Mouse (Mus musculus): Measurements from ENCODE around the gene Tbc1d24. TPM values are rescaled to one million over a fixed set of nuclear protein-coding genes. Genes with fewer than 3 reads are reported as not detected.
A peak's percentile ranks its signal among the peaks of the same experiment; 100 is the strongest.

Tbc1d24 gene
- polyA plus RNA-seq, 1 experiment from 2014 or later, result 11.1 TPM

DNA sequence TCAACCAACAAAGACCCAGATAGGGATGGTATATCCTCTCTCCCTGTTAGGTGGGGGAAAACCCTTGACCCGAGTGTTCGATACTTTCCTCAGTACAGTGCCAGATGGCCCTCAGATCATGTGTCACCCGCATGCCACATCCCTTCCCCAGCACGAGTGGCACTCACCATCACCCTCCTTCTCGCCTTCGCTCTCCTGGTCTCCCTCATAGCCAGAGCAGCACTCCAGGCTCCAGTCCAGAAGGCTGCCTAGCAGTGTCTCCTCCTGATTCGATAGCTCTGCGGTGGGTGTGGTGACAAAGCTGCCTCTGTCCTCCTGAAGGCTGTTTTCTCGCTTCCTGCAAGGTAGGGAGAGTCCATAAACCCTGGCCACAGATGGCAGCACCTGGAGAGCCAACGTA is 19.4 kb upstream of the Tbc1d24 start:
- no peak overlapping the region for H3K4me2 ChIP-seq
- ATAC-seq, result no peak
- H3K27ac ChIP-seq, result peak overlapping the region; percentile 97
- peaks cover 80% of the 10 kb centered on the region for H3K36me3 ChIP-seq
- no peaks in the 10 kb centered on the region for H3K9me3 ChIP-seq (replicated peaks)
- no peaks in the 10 kb centered on the region for H3K27me3 ChIP-seq (replicated peaks)
- H3K4me3 ChIP-seq, result no peak overlapping the region
- H3K4me1 ChIP-seq, result peaks cover 79% of the 10 kb centered on the region
- peak overlapping the region; percentile 57; the same call in 1 of the 2 replicates for H3K9ac ChIP-seq
- 90% methylated on average over 10 of the region's 10 CpGs for WGBS (ENCODE audit: insufficient replicate concordance)

DNA sequence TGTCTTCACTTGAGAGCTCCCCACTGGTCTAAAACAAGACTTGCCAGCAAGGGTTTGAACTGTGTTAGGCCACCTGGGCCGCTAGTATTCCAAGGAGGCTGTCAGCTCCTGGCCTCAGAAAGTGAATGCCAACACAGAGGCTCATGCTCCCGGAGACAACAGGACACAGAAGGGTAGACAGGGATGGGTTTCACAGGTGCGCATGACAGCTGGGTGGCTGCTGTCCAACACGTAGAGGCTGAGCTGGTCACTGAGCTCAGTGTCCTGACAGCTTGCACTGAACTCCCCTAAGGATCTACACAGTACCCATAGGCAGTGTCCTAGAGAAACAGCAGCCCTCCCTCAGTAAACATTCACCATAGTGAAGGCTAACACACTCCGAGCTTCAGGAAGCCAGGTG is 18.2 kb upstream of the Tbc1d24 start:
- H3K27me3 ChIP-seq (replicated peaks), result no peaks in the 10 kb centered on the region
- H3K27ac ChIP-seq, result peak overlapping the region; percentile 97
- WGBS (ENCODE audit: insufficient replicate concordance), result 88% methylated on average over 5 of the region's 5 CpGs
- no peak overlapping the region for H3K4me3 ChIP-seq
- H3K9ac ChIP-seq, result no peak overlapping the region; the same call in 1 of the 2 replicates
- H3K4me1 ChIP-seq, result peaks cover 89% of the 10 kb centered on the region
- peaks cover 79% of the 10 kb centered on the region for H3K36me3 ChIP-seq
- no peaks in the 10 kb centered on the region for H3K9me3 ChIP-seq (replicated peaks)
- no peak overlapping the region for H3K4me2 ChIP-seq
- no peak for ATAC-seq

DNA sequence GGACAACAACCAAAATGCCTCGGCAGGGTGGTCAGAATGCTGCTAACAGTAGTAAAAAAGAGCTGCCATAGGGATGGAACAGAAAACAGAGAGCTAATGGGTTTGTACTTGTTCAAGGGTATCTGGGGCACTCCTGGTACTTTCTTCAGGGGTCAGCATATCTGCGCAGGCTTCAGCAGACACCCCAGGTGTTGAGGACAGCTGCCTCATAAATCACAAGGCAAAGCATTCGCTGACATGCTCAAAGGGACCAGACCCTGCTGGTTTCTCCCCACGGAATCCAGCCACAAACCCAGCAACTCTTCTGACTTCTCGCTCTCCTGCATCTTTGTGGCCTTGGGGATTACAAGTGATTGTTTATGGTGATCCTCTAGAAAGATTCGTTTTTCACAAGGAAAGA is 17.3 kb upstream of the Tbc1d24 start:
- no peak overlapping the region for H3K4me3 ChIP-seq
- H3K9ac ChIP-seq, result no peak overlapping the region
- peaks cover 89% of the 10 kb centered on the region for H3K4me1 ChIP-seq
- no peak overlapping the region for H3K4me2 ChIP-seq
- no peak for ATAC-seq
- peaks cover 79% of the 10 kb centered on the region for H3K36me3 ChIP-seq
- no peaks in the 10 kb centered on the region for H3K9me3 ChIP-seq (replicated peaks)
- H3K27me3 ChIP-seq (replicated peaks), result no peaks in the 10 kb centered on the region
- WGBS (ENCODE audit: insufficient replicate concordance), result 82% methylated on average over 6 of the region's 6 CpGs
- peak overlapping the region; percentile 91 for H3K27ac ChIP-seq

DNA sequence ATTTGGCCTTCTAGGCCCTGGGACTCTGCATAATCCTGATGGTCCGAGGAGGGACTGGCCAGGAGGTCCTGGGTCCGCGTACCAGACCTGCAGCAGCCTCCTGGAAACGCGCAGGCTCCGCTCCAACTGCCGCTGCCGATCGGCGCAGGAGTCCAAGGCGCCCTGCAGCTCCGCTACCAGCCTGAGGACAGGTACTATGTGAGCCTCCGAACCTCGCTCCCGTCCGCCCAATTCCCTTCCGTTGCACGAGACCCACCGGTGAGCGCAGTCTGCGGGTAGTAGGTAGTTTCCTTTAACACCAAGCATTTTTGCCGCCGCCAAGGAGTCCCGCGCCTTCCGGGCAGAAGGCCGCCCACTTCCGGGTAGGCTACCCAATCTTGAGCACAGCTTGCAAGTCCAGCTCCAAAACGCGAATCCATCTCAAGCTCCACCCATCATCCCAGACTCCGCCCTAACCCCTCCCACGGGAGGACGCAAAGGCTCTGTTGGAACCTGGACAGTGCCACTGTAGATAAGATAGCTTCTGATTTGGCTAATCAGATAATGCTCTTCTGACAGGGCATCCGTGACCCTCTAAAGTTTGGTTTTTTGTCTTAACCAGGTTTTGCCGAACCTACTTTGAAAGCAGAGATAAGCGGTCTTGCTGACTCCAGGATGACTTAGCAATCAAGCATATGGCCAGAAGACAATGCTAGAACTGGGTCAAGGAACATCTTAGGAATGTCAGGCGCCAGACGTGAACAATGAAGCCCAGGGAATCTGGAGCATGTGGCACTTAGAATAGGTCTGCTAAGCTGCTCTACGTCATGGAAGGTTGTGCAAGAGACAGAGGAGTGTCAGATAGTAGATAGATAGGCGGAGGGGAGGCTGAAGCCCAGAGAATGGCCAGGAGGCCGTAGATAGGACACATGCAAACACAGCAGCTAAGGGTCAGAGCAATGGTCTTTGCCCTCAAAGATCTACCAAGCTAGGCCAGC is 15.4 kb upstream of the Tbc1d24 start, which contains the start of gene Tedc2:
Gene Tedc2 (minus strand): TSS at position 417 of the 977 bp plus-strand sequence.
- peaks cover 79% of the 10 kb centered on the region for H3K36me3 ChIP-seq

DNA sequence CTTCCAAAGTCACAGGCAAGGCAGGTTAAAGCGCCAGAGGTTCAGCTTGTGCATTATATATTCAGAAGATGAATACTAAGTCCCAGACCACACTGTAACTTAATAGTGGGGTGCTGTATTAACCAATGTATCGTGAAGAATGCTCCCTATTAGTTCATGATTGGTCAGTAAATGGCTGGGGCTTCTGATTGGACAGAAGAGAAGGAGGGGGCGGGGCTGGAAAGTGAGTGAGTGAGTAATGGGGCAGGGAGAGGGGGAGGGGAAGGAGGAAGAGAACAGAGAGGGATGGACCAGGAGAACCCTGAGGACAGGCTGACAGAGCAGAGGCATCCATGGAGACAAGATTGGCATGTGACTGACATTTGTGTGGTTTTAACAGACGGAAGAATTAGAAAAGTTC is 11.5 kb upstream of the Tbc1d24 start:
- peaks cover 71% of the 10 kb centered on the region for H3K4me1 ChIP-seq
- WGBS (ENCODE audit: insufficient replicate concordance), result 78% methylated on average over 4 of the region's 4 CpGs
- H3K27me3 ChIP-seq (replicated peaks), result peaks cover 21% of the 10 kb centered on the region
- H3K27ac ChIP-seq, result no peak overlapping the region
- ATAC-seq, result no peak
- H3K36me3 ChIP-seq, result peaks cover 55% of the 10 kb centered on the region
- no peak overlapping the region for H3K4me2 ChIP-seq
- no peak overlapping the region for H3K4me3 ChIP-seq
- H3K9me3 ChIP-seq (replicated peaks), result no peaks in the 10 kb centered on the region
- no peak overlapping the region for H3K9ac ChIP-seq

More for the DNA sequence above, 15.4 kb upstream of the Tbc1d24 start, which contains the start of gene Tedc2:
- ATAC-seq, result peak; percentile 90
- Histone ChIP-seq H3K4me1 (peaks cover 81% of the 10 kb centered on the region), H3K4me3 (peak within 1 kb of the TSS; percentile 89), H3K4me2 (peak within 1 kb of the TSS; percentile 92), H3K9ac (peak within 1 kb of the TSS; percentile 89), H3K9me3 (replicated peaks) (no peaks in the 10 kb centered on the region), H3K27ac (peak within 1 kb of the TSS; percentile 91), H3K27me3 (replicated peaks) (no peaks in the 10 kb centered on the region)
- WGBS (ENCODE audit: insufficient replicate concordance), result 2% methylated on average over 41 of the region's 41 CpGs

DNA sequence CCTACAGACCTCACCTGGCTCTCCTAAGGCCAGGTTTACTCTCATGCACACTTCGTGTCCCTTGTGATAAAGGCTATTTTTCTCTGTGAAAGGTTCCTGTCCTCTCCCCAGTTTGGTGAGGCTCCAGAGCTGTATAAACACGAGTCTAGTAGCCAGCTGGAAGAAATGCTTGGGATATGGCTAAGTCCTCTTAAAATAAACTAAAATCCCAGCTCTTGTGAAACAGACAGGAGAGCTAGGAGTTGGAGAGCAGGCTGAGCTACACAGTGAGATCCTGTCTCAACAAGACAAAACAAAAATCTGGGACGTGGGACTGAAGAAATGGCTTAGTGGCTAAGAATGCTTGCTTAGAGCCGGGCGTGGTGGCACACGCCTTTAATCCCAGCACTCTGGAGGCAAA is 7.8 kb upstream of the Tbc1d24 start:
- no peak overlapping the region for H3K4me3 ChIP-seq
- WGBS (ENCODE audit: insufficient replicate concordance), result 71% methylated on average over 6 of the region's 6 CpGs
- H3K4me1 ChIP-seq, result peaks cover 76% of the 10 kb centered on the region
- peaks cover 42% of the 10 kb centered on the region for H3K27me3 ChIP-seq (replicated peaks)
- H3K9me3 ChIP-seq (replicated peaks), result no peaks in the 10 kb centered on the region
- H3K36me3 ChIP-seq, result peaks cover 40% of the 10 kb centered on the region
- H3K27ac ChIP-seq, result no peak overlapping the region; the same call in 1 of the 2 replicates
- no peak for ATAC-seq
- H3K4me2 ChIP-seq, result no peak overlapping the region
- H3K9ac ChIP-seq, result no peak overlapping the region

DNA sequence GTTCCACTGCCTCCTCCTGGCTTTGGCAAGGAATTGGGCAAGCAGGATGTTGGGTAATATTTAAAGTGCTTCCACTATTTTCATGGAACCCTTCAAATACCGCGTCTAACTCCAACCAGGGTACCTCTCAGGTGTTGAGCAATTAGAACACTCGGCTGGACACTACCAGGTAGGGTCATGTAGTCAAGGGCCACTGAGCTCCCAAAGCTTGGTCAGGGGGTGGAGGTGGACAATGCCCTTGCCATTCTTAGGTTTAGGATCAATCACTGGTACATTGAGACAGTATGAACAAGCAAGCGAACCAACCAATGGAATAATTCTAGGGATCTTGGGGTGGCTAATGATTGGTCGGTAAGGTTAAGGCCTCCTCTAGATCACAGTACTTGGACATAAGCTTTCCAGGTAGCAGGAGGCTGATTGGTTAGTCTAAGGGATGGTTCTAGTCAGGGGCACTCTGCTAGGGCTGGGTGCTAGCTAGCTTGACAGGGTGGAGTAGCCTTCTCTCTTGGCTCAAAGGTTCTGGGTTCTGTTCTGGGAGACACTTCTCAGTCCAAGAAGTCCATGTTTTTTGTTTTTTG is 7.2 kb upstream of the Tbc1d24 start:
- WGBS (ENCODE audit: insufficient replicate concordance), result 34% methylated on average over 5 of the region's 5 CpGs
- H3K9me3 ChIP-seq (replicated peaks), result no peaks in the 10 kb centered on the region
- H3K36me3 ChIP-seq, result peaks cover 33% of the 10 kb centered on the region
- H3K27ac ChIP-seq, result peak overlapping the region; percentile 21; the same call in 1 of the 2 replicates
- H3K4me2 ChIP-seq, result peak overlapping the region; percentile 87
- peaks cover 77% of the 10 kb centered on the region for H3K4me1 ChIP-seq
- peaks cover 47% of the 10 kb centered on the region for H3K27me3 ChIP-seq (replicated peaks)
- ATAC-seq, result no peak
- H3K9ac ChIP-seq, result no peak overlapping the region
- peak overlapping the region; percentile 54 for H3K4me3 ChIP-seq

DNA sequence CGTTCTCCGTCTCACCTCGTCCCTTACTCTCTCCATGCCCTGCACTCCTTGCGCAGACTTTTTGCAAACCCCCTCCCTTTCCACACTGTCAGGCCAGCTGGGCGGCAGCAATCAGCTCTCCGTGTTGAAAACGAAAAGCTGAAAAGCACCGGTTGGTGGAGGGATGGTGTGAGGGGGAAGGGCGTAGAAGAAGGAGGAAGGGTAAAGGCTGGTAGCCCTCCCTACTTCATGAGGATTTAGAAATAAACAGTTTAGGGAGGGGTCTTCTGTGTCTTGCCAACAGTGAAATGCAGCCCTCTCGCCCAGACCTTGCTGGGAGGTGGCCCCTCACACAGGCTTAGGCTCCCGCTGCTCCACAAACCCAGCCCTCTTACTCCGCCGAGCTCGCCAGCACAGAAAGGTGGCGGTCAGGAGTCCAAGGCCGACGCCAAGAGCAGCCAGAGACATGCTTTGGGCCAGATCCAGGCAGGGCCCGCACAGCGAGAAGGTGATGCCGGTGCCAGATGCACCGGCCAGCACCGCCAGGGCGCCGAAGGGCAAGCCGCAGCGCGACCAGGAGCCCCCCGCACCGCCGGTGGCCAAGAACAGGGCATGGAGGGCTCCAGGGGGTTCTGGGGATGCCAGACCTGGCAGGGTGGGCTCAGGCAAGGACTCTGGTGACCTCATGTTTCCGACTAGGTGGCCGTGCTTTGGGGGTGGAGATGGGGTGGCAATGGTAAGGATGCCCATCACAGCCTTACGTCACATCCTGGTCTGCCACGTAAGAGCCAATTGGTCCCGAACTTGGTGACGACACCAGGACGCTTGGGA is 6.5 kb upstream of the Tbc1d24 start:
- Histone ChIP-seq H3K4me1 (peaks cover 77% of the 10 kb centered on the region), H3K36me3 (peaks cover 27% of the 10 kb centered on the region), H3K27ac (peak overlapping the region; percentile 64; the same call in 1 of the 2 replicates), H3K27me3 (replicated peaks) (peaks cover 52% of the 10 kb centered on the region), H3K4me3 (peak overlapping the region; percentile 54), H3K9ac (peak overlapping the region; percentile 71), H3K9me3 (replicated peaks) (no peaks in the 10 kb centered on the region), H3K4me2 (peak overlapping the region; percentile 87)
- WGBS (ENCODE audit: insufficient replicate concordance), result 6% methylated on average over 37 of the region's 37 CpGs
- no peak for ATAC-seq

DNA sequence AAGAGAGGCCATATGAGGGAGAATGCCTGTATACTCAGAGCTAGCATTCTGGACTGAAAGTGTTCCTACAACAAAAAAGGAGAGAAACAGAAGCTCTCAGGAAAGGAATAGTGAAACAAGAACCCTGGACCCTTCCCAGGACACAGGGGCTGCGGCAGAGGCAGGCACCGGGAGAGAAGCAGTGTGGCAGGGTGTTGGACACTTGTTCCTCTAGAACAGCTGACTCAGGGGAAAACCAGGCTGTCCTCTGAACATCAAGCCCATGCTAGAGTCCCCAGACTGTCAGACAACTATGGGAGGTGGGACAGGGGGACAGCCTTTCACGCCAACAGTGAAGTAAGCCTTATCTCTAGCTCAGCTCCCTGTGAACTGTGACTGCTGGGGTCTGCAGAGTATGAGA is 5.2 kb upstream of the Tbc1d24 start:
- 0 out of 2 replicates have a peak overlapping the region, but pooled peaks have one; percentile 98 for H3K27ac ChIP-seq
- no peak for ATAC-seq
- H3K9me3 ChIP-seq (replicated peaks), result no peaks in the 10 kb centered on the region
- H3K4me2 ChIP-seq, result peak overlapping the region; percentile 100
- H3K27me3 ChIP-seq (replicated peaks), result peaks cover 52% of the 10 kb centered on the region
- peak overlapping the region; percentile 71; the same call in 1 of the 2 replicates for H3K9ac ChIP-seq
- WGBS (ENCODE audit: insufficient replicate concordance), result 50% methylated on average over 3 of the region's 3 CpGs
- H3K36me3 ChIP-seq, result peaks cover 14% of the 10 kb centered on the region
- H3K4me3 ChIP-seq, result no peak overlapping the region
- peaks cover 85% of the 10 kb centered on the region for H3K4me1 ChIP-seq

DNA sequence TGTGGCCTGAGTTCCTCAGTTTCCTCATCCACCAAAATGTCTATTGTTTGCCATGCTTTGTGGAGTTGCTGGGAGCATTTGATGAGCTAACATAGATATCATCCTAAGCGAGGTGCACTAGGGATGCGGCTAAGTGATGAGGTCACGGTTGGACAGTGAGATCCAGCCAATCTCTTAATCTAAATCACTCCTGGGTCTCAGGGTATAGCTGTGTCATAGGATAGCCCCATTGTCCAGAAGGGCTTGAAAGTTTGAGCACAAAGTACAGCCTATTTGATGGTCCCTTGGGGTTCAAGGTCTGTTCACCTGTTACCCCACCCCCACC is 4.5 kb upstream of the Tbc1d24 start:
- H3K27me3 ChIP-seq (replicated peaks), result peaks cover 52% of the 10 kb centered on the region
- H3K4me1 ChIP-seq, result peaks cover 89% of the 10 kb centered on the region
- no peak for ATAC-seq
- peak overlapping the region; percentile 77 for H3K4me3 ChIP-seq
- peak overlapping the region; percentile 88; the same call in 1 of the 2 replicates for H3K9ac ChIP-seq
- H3K36me3 ChIP-seq, result peaks cover 7% of the 10 kb centered on the region
- H3K9me3 ChIP-seq (replicated peaks), result no peaks in the 10 kb centered on the region
- WGBS (ENCODE audit: insufficient replicate concordance), result 58% methylated on average over 3 of the region's 3 CpGs
- H3K27ac ChIP-seq, result peak overlapping the region; percentile 98
- H3K4me2 ChIP-seq, result peak overlapping the region; percentile 100

DNA sequence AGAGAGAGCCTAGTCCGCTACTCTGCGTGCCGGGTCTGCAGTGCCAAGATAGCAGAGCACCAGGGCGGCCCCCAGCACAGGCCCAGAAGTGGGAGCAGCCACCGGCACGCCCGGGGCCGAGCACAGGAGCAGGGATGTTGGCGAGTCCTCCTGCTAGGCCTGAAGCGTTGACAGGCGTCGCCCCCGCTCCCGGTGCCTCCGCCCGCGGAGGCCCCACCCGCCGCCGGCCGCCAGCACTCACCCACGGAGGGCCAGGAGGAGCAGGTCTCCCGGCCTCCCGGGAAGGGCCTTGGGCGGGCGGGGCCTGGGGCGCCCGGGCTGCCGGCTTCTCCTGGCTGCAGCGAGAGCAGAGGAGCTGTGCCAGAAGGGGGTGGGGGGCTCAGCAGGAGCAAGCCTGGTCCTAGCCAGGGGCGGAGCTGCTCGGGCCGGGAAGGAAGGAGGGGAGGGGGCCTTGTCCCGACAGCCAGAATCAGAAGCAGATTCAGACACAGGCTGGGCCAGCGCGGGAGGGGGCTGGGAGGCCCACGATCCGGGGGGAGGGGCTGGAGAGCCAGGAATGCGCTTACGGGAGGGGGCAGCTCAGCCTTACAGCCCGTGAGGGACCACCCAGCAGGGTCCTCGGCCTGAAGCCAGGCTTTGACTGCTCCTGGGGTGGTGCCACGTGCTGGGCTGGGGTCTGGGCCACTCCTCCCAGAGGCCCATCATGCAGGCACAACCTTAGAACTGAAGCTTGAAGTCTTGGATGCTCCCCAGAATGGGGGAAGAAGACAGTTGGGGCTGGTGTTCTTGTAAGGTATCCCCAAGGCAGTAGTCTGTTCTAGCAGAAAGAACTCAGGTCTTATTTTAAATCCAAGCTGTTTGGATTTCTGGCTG is 3.9 kb upstream of the Tbc1d24 start, which contains the start of gene Ntn3:
Gene Ntn3 (minus strand): TSS at position 489 of the 873 bp plus-strand sequence.
- ATAC-seq, result peak; percentile 88
- peak within 1 kb of the TSS; percentile 77 for H3K4me3 ChIP-seq
- H3K36me3 ChIP-seq, result peaks cover under 1% of the 10 kb centered on the region
- H3K4me2 ChIP-seq, result peak within 1 kb of the TSS; percentile 100
- H3K27me3 ChIP-seq (replicated peaks), result peaks cover 48% of the 10 kb centered on the region
- H3K27ac ChIP-seq, result peak within 1 kb of the TSS; percentile 98
- H3K9ac ChIP-seq, result peak within 1 kb of the TSS; percentile 88
- 2% methylated on average over 41 of the region's 43 CpGs for WGBS (ENCODE audit: insufficient replicate concordance)
- peaks cover 90% of the 10 kb centered on the region for H3K4me1 ChIP-seq
- H3K9me3 ChIP-seq (replicated peaks), result no peaks in the 10 kb centered on the region

All from liver, embryonic 12.5 days (tissue).